Mouse (Mus musculus) liver, embryonic 14.5 days (tissue): ENCODE results near the gene Dnm3.

Experiments used
- CTCF ChIP-seq: IDR thresholded peaks from 2 replicates; pipeline ENCODE4 v1.5.1; 2016; ENCODE audit warnings: antibody characterized with exemption, low read depth, control low read depth
- EP300 ChIP-seq: IDR thresholded peaks from 2 replicates; pipeline ENCODE4 v1.6.1; 2016; ENCODE audit warnings: antibody characterized with exemption, low read depth

GRCm38 (mm10) chr1:162222353-162222752, 255.5 kb downstream of the Dnm3 start:
- TF ChIP-seq EP300, result no peak
- TF ChIP-seq CTCF, result no peak
